Comparison of ENCODE assay signal across 23 mouse cellular contexts in genomic region chr17:11626306-11626705, GRCm38 (mm10).
"Had no signal": no experiment of that assay in that cellular context is flagged by ENCODE, and none has a peak within 500 bp of the region (broad histone marks: within the 10 kb centered on the region; RNA-seq: fewer than 3 reads in every experiment).

No protein-coding gene starts in this region.

- H3K9me3 ChIP-seq: heart, embryonic 12.5 days; hindbrain, embryonic 10.5 days; hindbrain, embryonic 12.5 days; intestine, embryonic 15.5 days; limb, embryonic 10.5 days; limb, embryonic 12.5 days; liver, embryonic 13.5 days; liver, embryonic 15.5 days had no signal

- H3K36me3 ChIP-seq: heart, embryonic 12.5 days; hindbrain, embryonic 10.5 days; hindbrain, embryonic 12.5 days; intestine, embryonic 15.5 days; limb, embryonic 10.5 days; limb, embryonic 12.5 days; liver, embryonic 13.5 days; liver, embryonic 15.5 days had no signal

- H3K4me3 ChIP-seq: gastrocnemius, adult 2 months; heart, embryonic 12.5 days; hindbrain, embryonic 10.5 days; hindbrain, embryonic 12.5 days; intestine, embryonic 15.5 days; layer of hippocampus, adult 2 months; left cerebral cortex, adult 2 months; limb, embryonic 10.5 days; limb, embryonic 12.5 days; liver, embryonic 13.5 days; liver, embryonic 15.5 days had no signal

- H3K27ac ChIP-seq: gastrocnemius, adult 2 months; hindbrain, embryonic 10.5 days; hindbrain, embryonic 12.5 days; hindbrain, embryonic 14.5 days; intestine, embryonic 15.5 days; layer of hippocampus, adult 2 months; left cerebral cortex, adult 2 months; limb, embryonic 10.5 days; limb, embryonic 12.5 days; liver, embryonic 13.5 days; liver, embryonic 15.5 days had no signal

- DNase-seq: gastrocnemius, adult 2 months; gastrocnemius, postnatal 10 days; gastrocnemius, postnatal 25 days; heart, postnatal 10 days; heart, postnatal 4 days; kidney, adult 18-20 months; kidney, adult 8-10 months; kidney, postnatal 10 days; kidney, postnatal 25 days; kidney, postnatal 4 days; liver; liver, embryonic 13.5 days; liver, postnatal 0 days had no signal

- H3K4me1 ChIP-seq: heart, embryonic 12.5 days; hindbrain, embryonic 10.5 days; hindbrain, embryonic 12.5 days; intestine, embryonic 15.5 days; limb, embryonic 10.5 days; limb, embryonic 12.5 days; liver, embryonic 13.5 days; liver, embryonic 15.5 days had no signal

- H3K27me3 ChIP-seq: heart, embryonic 12.5 days; hindbrain, embryonic 12.5 days; intestine, embryonic 15.5 days; limb, embryonic 12.5 days; liver, embryonic 15.5 days had no signal
